Mouse (Mus musculus) neural tube, embryonic 11.5 days (tissue): ENCODE results near the gene Ggn. TPM values are rescaled to one million over a fixed set of nuclear protein-coding genes. Genes with fewer than 3 reads are reported as not detected.
"Not testable (repeated sequence)": the region's sequence is repeated elsewhere in the genome, so short reads cannot be mapped to it uniquely, and the experiment has no call there.

Experiments
- ATAC-seq: fragments of 200-750 bp; cut with Nextera tagmentation; 2 replicates; pipeline ENCODE4 v1.8.0; 2017; ENCODE audit warnings: moderate number of reproducible peaks, mild to moderate bottlenecking, moderate TSS enrichment, moderate library complexity; ENCODE audit not compliant: insufficient read depth, low FRiP score, low TSS enrichment
- DNase-seq: peaks from one replicate; pipeline ENCODE4 v3.0.0-alpha.2; 2015; ENCODE audit warnings: low spot score
- H3K27ac ChIP-seq: fragments of 300-500 bp; sonication (generic); 2 replicates; pipeline ENCODE4 v1.5.1; 2014; ENCODE audit warnings: low read depth, mild to moderate bottlenecking, low read length
- H3K27me3 ChIP-seq: fragments of 300-500 bp; sonication (generic); 2 replicates; pipeline ENCODE4 v1.6.1; 2014; ENCODE audit warnings: mild to moderate bottlenecking, low read length, mixed read lengths; ENCODE audit not compliant: control insufficient read depth, insufficient read depth
- H3K36me3 ChIP-seq: fragments of 300-500 bp; sonication (generic); 2 replicates; pipeline ENCODE4 v1.6.1; 2014; ENCODE audit warnings: mild to moderate bottlenecking, low read length, moderate library complexity, mixed read lengths; ENCODE audit not compliant: control insufficient read depth, insufficient read depth
- H3K4me1 ChIP-seq: fragments of 300-500 bp; sonication (generic); 2 replicates; pipeline ENCODE4 v1.6.1; 2014; ENCODE audit warnings: low read length, mixed read lengths; ENCODE audit not compliant: control insufficient read depth, insufficient read depth
- H3K4me2 ChIP-seq: fragments of 300-500 bp; sonication (generic); 2 replicates; pipeline ENCODE4 v1.6.1; 2014; ENCODE audit warnings: low read depth, mild to moderate bottlenecking, moderate library complexity
- H3K4me3 ChIP-seq: fragments of 300-500 bp; sonication (generic); 2 replicates; pipeline ENCODE4 v1.5.1; 2014; ENCODE audit warnings: low read depth, low read length
- H3K9ac ChIP-seq: fragments of 300-500 bp; sonication (generic); 2 replicates; pipeline ENCODE4 v1.6.1; 2014; ENCODE audit warnings: mild to moderate bottlenecking, low read length
- H3K9me3 ChIP-seq: fragments of 300-500 bp; sonication (generic); 2 replicates; pipeline ENCODE4 v1.6.1; 2016; ENCODE audit warnings: low read length; ENCODE audit not compliant: control insufficient read depth
- WGBS: fragments of 180-500 bp; shearing (Covaris S2); extraction: QIAGEN DNeasy Blood & Tissue Kit; methylation state at CpG from one replicate; pipeline ENCODE4 v1.1.7; 2014; 5-methylcytosine and 5-hydroxymethylcytosine counted together
- polyA plus RNA-seq: library from polyadenylated mRNA; unstranded; fragments of >200 nt; fragmentation: Nextera tagmentation; extraction: Ambion mirVana; gene quantifications from 2 replicates; pipeline ENCODE4 v1.2.1, GENCODE M21; 2014

Ggn gene
- polyA plus RNA-seq, 1 experiment from 2014 or later = 0.46 TPM

DNA sequence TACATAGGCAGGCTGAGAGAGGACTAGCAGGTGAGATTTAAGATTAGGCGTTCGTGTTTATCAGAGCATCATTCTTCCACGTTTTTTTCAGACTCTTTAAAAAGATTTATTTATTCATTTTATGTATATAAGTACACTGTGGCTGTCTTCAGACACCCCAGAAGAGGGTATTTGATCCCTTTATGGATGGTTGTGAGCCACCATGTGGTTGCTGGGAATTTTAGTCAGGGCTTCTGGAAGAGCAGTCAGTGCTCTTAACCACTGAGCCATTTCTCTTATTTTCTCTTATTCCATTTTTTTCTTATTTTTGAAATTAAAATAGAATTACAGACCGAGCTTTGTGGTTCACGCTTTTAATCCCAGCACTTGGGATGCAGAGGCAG, 10.8 kb downstream of the Ggn start:
- H3K9me3 ChIP-seq = no peaks in the 10 kb centered on the region
- H3K4me3 ChIP-seq = peak overlapping the region; percentile 81
- H3K27ac ChIP-seq = no peak overlapping the region
- no peaks in the 10 kb centered on the region for H3K27me3 ChIP-seq
- H3K9ac ChIP-seq = no peak overlapping the region
- ATAC-seq = 0 out of 2 replicates have a peak, but pooled peaks have one; percentile 20
- no peak for DNase-seq
- peaks cover 1% of the 10 kb centered on the region; the same call in 1 of the 2 replicates for H3K36me3 ChIP-seq
- peak overlapping the region; percentile 12 for H3K4me2 ChIP-seq
- peaks cover 12% of the 10 kb centered on the region for H3K4me1 ChIP-seq
- 45% methylated on average over 5 of the region's 5 CpGs for WGBS

DNA sequence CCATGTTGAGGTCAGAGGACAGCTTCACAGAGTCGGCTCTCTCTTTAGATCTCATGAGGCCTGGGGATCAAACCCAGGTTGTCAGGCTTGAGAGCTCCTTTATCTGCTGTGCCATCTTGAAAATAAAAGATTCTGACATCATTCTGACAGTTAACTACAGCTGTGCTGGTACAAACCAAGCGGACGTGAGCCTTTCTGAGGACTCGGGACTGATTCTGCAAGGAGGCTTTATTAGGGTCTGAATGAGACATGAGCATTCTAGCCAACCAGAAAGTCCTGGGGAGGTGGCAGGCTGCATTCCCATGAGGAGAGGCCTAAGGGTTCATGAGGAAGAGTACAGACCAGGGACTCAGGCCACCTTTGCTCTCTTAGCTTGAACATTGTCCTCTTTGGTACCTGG, 11.3 kb downstream of the Ggn start:
- H3K36me3 ChIP-seq, DNase-seq, H3K9me3 ChIP-seq, H3K27me3 ChIP-seq, H3K9ac ChIP-seq, H3K4me3 ChIP-seq, H3K27ac ChIP-seq, H3K4me2 ChIP-seq, ATAC-seq: not testable (repeated sequence)
- WGBS = 90% methylated on average over 4 of the region's 4 CpGs
- peaks cover 12% of the 10 kb centered on the region for H3K4me1 ChIP-seq

DNA sequence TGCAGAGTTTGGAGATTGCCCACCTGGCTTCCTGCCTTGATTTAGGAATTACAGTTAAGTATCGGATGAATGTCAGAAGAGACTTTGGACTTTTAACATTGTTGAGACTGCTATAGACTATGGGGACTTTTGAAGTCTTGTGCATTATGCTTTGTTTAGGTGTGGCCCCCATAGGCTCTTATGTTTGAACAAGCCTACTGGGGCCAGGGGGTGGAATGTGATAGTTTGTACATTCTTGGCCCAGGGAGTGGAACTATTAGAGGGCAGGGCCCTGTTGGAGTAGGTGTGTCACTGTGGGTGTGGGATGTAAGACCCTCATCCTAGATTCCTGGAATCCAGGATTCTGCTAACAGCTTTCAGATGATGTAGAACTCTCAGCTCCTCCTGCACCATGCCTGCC, 24.2 kb downstream of the Ggn start:
- not testable (repeated sequence) for DNase-seq, H3K4me2 ChIP-seq, H3K27me3 ChIP-seq, H3K9me3 ChIP-seq, H3K27ac ChIP-seq, H3K36me3 ChIP-seq, H3K9ac ChIP-seq, H3K4me1 ChIP-seq, ATAC-seq, H3K4me3 ChIP-seq
- WGBS = 93% methylated on average over 1 of the region's 1 CpGs

DNA sequence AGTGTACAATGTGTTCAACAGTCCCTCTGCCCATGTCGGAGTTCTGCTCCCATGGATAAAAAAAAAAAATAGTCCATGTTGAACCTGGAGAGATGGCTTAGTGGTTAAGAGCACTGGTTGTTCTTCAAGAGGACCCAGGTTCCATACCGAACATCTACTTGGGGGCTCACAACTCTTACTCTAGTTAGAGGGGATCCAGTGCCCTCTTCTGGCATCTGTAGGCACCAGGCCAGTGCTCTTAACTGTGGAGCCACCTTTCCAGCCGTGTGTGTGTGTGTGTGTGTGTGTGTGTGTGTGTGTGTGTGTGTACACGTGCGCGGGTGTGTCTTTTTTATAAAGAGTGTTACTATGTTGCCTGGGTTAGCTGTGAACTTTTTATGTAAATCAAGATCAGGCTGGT, 32.6 kb downstream of the Ggn start:
- no peak overlapping the region for H3K27ac ChIP-seq
- no peak overlapping the region for H3K9ac ChIP-seq
- 84% methylated on average over 6 of the region's 6 CpGs for WGBS
- H3K36me3 ChIP-seq = no peaks in the 10 kb centered on the region
- no peak for ATAC-seq
- H3K4me3 ChIP-seq = no peak overlapping the region
- DNase-seq = no peak
- H3K27me3 ChIP-seq = no peaks in the 10 kb centered on the region
- H3K4me1 ChIP-seq = no peaks in the 10 kb centered on the region
- no peak overlapping the region for H3K4me2 ChIP-seq
- no peaks in the 10 kb centered on the region for H3K9me3 ChIP-seq

DNA sequence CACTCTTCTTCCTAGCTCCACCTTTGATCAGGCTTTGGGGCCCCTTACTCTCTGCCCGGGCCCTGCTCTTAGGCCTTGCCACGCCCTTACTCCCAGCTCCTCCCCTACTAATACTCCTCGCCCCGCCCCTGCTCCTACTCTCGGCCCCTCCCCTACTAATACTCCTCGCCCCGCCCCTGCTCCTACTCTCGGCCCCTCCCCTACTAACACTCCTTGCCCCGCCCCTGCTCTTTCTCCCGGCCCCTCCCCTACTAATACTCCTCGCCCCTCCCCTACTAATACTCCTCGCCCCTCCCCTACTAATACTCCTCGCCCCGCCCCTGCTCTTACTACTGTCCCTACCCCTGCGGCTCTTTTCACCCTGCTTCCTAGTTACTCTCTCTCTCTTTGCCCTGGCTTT, 41.0 kb downstream of the Ggn start:
- H3K36me3 ChIP-seq, ATAC-seq, H3K4me3 ChIP-seq, H3K9ac ChIP-seq, H3K27me3 ChIP-seq, H3K9me3 ChIP-seq, DNase-seq, H3K27ac ChIP-seq, H3K4me2 ChIP-seq, H3K4me1 ChIP-seq: not testable (repeated sequence)
- 24% methylated on average over 15 of the region's 15 CpGs for WGBS

DNA sequence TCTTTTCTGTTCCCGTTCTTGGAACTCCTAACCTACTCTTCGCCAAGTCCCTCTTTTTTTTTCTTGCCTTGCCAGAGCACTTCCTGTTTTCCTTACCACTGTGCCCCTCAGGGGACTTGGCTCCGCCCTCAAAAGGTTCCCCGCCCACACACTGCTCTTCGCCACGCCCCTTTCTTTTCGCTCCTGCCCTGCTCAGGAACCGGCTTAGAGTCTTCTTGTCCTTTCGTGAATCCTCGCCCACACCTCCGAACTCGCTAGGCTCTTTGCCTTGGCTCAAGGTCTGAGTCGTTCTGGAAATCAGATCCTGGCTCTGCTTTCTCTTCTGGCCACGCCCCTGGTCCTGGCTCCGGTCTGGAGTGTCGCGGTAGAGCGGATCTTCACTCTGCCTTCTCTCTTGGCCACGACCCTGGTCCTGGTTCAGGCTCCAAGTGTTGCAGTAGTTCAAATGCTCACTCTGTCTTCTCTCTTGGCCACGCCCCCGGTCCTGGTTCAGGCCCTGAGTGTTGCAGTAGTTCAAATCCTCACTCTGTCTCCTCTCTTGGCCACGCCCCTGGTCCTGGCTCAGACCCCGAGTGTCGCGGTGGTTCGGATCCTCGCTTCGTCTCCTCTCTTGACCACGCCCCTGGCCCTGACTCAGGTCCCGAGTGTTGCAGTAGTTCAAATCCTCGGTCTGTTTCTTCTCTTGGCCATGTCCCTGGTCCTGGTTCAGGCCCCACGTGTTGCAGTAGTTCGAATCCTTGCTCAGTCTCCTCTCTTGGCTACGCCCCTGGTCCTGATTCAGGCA, 41.6 kb downstream of the Ggn start:
- DNase-seq (peak; percentile 78), ATAC-seq (no peak)
- H3K4me3 ChIP-seq = peak overlapping the region; percentile 18
- H3K27me3 ChIP-seq = peaks cover 7% of the 10 kb centered on the region
- H3K9me3 ChIP-seq = no peaks in the 10 kb centered on the region
- H3K27ac ChIP-seq = no peak overlapping the region
- peak overlapping the region; percentile 8 for H3K4me2 ChIP-seq
- H3K4me1 ChIP-seq = no peaks in the 10 kb centered on the region
- H3K36me3 ChIP-seq = no peaks in the 10 kb centered on the region
- H3K9ac ChIP-seq = no peak overlapping the region
- 5% methylated on average over 34 of the region's 34 CpGs for WGBS

DNA sequence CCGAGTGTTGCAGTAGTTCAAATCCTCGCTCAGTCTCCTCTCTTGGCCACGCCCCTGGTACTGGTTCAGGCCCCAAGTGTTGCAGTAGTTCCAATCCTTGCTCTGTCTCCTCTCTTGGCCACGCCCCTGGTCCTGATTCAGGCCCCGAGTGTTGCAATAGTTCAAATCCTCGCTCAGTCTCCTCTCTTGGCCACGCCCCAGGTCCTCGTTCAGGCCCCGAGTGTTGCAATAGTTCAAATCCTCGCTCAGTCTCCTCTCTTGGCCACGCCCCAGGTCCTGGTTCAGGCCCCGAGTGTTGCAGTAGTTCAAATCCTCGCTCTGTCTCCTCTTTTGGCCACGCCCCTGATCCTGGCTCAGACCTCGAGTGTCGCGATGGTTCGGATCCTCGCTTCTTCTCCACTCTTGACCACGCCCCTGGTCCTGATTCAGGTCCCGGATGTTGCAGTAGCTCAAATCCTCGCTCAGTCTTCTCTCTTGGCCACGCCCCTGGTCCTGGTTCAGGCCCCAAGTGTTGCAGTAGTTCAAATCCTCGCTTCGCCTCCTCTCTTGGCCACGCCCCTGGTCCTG, 42.3 kb downstream of the Ggn start:
- Histone ChIP-seq H3K4me1 (no peaks in the 10 kb centered on the region), H3K4me3 (no peak overlapping the region), H3K4me2 (no peak overlapping the region), H3K9me3 (no peaks in the 10 kb centered on the region), H3K27me3 (peaks cover 7% of the 10 kb centered on the region), H3K9ac (no peak overlapping the region), H3K27ac (no peak overlapping the region), H3K36me3 (no peaks in the 10 kb centered on the region)
- ATAC-seq (no peak), DNase-seq (peak; percentile 18)
- WGBS = 11% methylated on average over 26 of the region's 26 CpGs

DNA sequence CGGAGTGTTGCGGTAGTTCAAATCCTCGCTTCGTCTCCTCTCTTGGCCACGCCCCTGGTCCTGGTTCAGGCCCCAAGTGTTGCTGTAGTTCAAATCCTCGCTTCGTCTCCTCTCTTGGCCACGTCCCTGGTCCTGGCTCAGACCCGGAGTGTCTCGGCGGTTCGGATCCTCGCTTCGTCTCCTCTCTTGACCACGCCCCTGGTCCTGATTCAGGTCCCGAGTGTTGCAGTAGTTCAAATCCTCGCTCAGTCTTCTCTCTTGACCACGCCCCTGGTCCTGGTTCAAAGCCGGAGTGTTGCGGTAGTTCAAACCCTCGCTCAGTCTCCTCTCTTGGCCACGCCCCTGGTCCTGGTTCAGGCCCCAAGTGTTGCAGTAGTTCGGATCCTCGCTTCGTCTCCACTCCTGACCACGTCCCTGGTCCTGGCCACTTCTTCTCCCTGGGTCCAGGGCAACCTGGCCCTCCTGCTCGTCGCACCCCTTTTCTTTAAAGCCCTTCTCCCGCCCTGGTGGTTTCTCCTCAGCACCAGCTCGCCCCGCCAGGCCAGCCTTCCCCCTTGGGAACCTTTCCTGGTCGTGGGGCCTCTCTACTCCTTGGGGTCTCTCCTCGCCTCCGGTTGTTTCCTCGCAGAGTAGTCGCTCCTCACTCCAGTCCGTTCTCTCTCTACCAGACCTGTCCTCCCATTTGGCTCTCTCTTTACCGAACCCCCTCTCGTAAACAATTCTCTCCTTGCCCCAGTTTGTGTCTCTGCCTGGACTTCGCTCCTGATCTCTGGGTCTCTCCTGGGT, 43.0 kb downstream of the Ggn start:
- not testable (repeated sequence) for H3K9me3 ChIP-seq, H3K4me1 ChIP-seq, H3K36me3 ChIP-seq, H3K27me3 ChIP-seq, H3K9ac ChIP-seq, DNase-seq, ATAC-seq, H3K27ac ChIP-seq
- H3K4me2 ChIP-seq = peak overlapping the region; percentile 26
- 13% methylated on average over 40 of the region's 40 CpGs for WGBS
- peak overlapping the region; percentile 4; the same call in 1 of the 2 replicates for H3K4me3 ChIP-seq
